Mouse (Mus musculus): Measurements from ENCODE around the gene Gjd3. TPM values are rescaled to one million over a fixed set of nuclear protein-coding genes. Genes with fewer than 3 reads are reported as not detected.
"Not testable (repeated sequence)": the region's sequence is repeated elsewhere in the genome, so short reads cannot be mapped to it uniquely, and the experiment has no call there.

The Gjd3 gene
- total RNA-seq (2015; ENCODE audit: low replicate concordance) (not detected in 2 replicates), total RNA-seq (2017; ENCODE audit: low replicate concordance) (not detected in 2 replicates)

- no peak for ATAC-seq (replicated peaks; ENCODE audit: low FRiP score, poor library complexity, severe bottlenecking)
These were observed at the start of gene Gjd3 for GRCm38 (mm10) chr11:98982773-98983133. Gjd3 (minus strand) TSS chr11:98983016.

- no peak for ATAC-seq (replicated peaks; ENCODE audit: low FRiP score, poor library complexity, severe bottlenecking)
These were observed 44.2 kb upstream of the Gjd3 start for GRCm38 (mm10) chr11:99026899-99027440.

- ATAC-seq (replicated peaks; ENCODE audit: low FRiP score, poor library complexity, severe bottlenecking), result no peak
These were observed 43.1 kb upstream of the Gjd3 start for GRCm38 (mm10) chr11:99025878-99026277.

- ATAC-seq (replicated peaks; ENCODE audit: low FRiP score, poor library complexity, severe bottlenecking), result peak; percentile 15
These were observed 41.8 kb upstream of the Gjd3 start for GRCm38 (mm10) chr11:99024468-99025134.

GRCm38 (mm10) chr11:99023500-99024467 is 41.0 kb upstream of the Gjd3 start, which contains the start of gene Top2a:
Top2a (minus strand) TSS chr11:99024189.
- ATAC-seq (replicated peaks; ENCODE audit: low FRiP score, poor library complexity, severe bottlenecking), result peak; percentile 95

GRCm38 (mm10) chr11:99023094-99023493 is 40.3 kb upstream of the Gjd3 start:
- ATAC-seq (replicated peaks; ENCODE audit: low FRiP score, poor library complexity, severe bottlenecking), result no peak

- no peak for ATAC-seq (replicated peaks; ENCODE audit: low FRiP score, poor library complexity, severe bottlenecking)
These were observed 39.6 kb upstream of the Gjd3 start for GRCm38 (mm10) chr11:99022384-99022933.

GRCm38 (mm10) chr11:99019844-99020243 is 37.0 kb upstream of the Gjd3 start:
- no peak for ATAC-seq (replicated peaks; ENCODE audit: low FRiP score, poor library complexity, severe bottlenecking)

GRCm38 (mm10) chr11:99013856-99014255 is 31.0 kb upstream of the Gjd3 start:
- no peak for ATAC-seq (replicated peaks; ENCODE audit: low FRiP score, poor library complexity, severe bottlenecking)

GRCm38 (mm10) chr11:99010706-99011105 is 27.9 kb upstream of the Gjd3 start:
- ATAC-seq (replicated peaks; ENCODE audit: low FRiP score, poor library complexity, severe bottlenecking), result no peak

GRCm38 (mm10) chr11:99010124-99010523 is 27.3 kb upstream of the Gjd3 start:
- ATAC-seq (replicated peaks; ENCODE audit: low FRiP score, poor library complexity, severe bottlenecking), result no peak

- no peak for ATAC-seq (replicated peaks; ENCODE audit: low FRiP score, poor library complexity, severe bottlenecking)
These were observed 24.0 kb upstream of the Gjd3 start for GRCm38 (mm10) chr11:99006788-99007187.

- ATAC-seq (replicated peaks; ENCODE audit: low FRiP score, poor library complexity, severe bottlenecking), result no peak
These were observed 16.4 kb upstream of the Gjd3 start for GRCm38 (mm10) chr11:98999243-98999642.

GRCm38 (mm10) chr11:98998776-98999175 is 16.0 kb upstream of the Gjd3 start:
- ATAC-seq (replicated peaks; ENCODE audit: low FRiP score, poor library complexity, severe bottlenecking), result no peak

- no peak for ATAC-seq (replicated peaks; ENCODE audit: low FRiP score, poor library complexity, severe bottlenecking)
These were observed 14.8 kb upstream of the Gjd3 start for GRCm38 (mm10) chr11:98997659-98998058.

GRCm38 (mm10) chr11:98995987-98996386 is 13.2 kb upstream of the Gjd3 start:
- no peak for ATAC-seq (replicated peaks; ENCODE audit: low FRiP score, poor library complexity, severe bottlenecking)

- ATAC-seq (replicated peaks; ENCODE audit: low FRiP score, poor library complexity, severe bottlenecking), result no peak
These were observed 8.1 kb upstream of the Gjd3 start for GRCm38 (mm10) chr11:98990866-98991265.

GRCm38 (mm10) chr11:98988260-98988659 is 5.4 kb upstream of the Gjd3 start:
- not testable (repeated sequence) for ATAC-seq (replicated peaks; ENCODE audit: low FRiP score, poor library complexity, severe bottlenecking)

GRCm38 (mm10) chr11:98985542-98985941 is 2.7 kb upstream of the Gjd3 start:
- no peak for ATAC-seq (replicated peaks; ENCODE audit: low FRiP score, poor library complexity, severe bottlenecking)

- no peak for ATAC-seq (replicated peaks; ENCODE audit: low FRiP score, poor library complexity, severe bottlenecking)
These were observed 735 bp upstream of the Gjd3 start for GRCm38 (mm10) chr11:98983551-98983950.
